Mouse (Mus musculus) limb, embryonic 14.5 days (tissue): ENCODE results near the gene Defb28. TPM values are rescaled to one million over a fixed set of nuclear protein-coding genes. Genes with fewer than 3 reads are reported as not detected.

ENCODE experiments used
- ATAC-seq: fragments of 200-750 bp; cut with Nextera tagmentation; 2 replicates; pipeline ENCODE4 v1.8.0; 2017; ENCODE audit warnings: low read depth, moderate number of reproducible peaks, moderate TSS enrichment; ENCODE audit not compliant: low FRiP score
- DNase-seq: peaks from one replicate; pipeline ENCODE4 v3.0.0-alpha.2; 2015; ENCODE audit warnings: low spot score
- H3K27ac ChIP-seq: fragments of 300-500 bp; sonication (generic); replicated peaks from 2 replicates; pipeline ENCODE4 v1.5.1; 2014; ENCODE audit warnings: low read depth, mild to moderate bottlenecking, low read length, moderate library complexity, mixed read lengths
- H3K27me3 ChIP-seq: fragments of 300-500 bp; sonication (generic); 2 replicates; pipeline ENCODE4 v1.6.1; 2014; ENCODE audit warnings: low read length, mixed read lengths; ENCODE audit not compliant: control insufficient read depth, insufficient read depth
- H3K36me3 ChIP-seq: fragments of 300-500 bp; sonication (generic); 2 replicates; pipeline ENCODE4 v1.6.1; 2014; ENCODE audit warnings: mild to moderate bottlenecking, low read length, moderate library complexity, mixed read lengths; ENCODE audit not compliant: control insufficient read depth, insufficient read depth
- H3K4me1 ChIP-seq: fragments of 300-500 bp; sonication (generic); 2 replicates; pipeline ENCODE4 v1.6.1; 2014; ENCODE audit warnings: antibody characterized with exemption, low read length, mixed read lengths; ENCODE audit not compliant: control insufficient read depth, insufficient read depth
- H3K4me2 ChIP-seq: fragments of 300-500 bp; sonication (generic); replicated peaks from 2 replicates; pipeline ENCODE4 v1.6.1; 2014; ENCODE audit warnings: low read depth, mild to moderate bottlenecking, low read length, moderate library complexity; ENCODE audit not compliant: severe bottlenecking
- H3K4me3 ChIP-seq: fragments of 300-500 bp; sonication (generic); replicated peaks from 2 replicates; pipeline ENCODE4 v1.5.1; 2014; ENCODE audit warnings: low read length
- H3K9ac ChIP-seq: fragments of 300-500 bp; sonication (generic); 2 replicates; pipeline ENCODE4 v1.6.1; 2014; ENCODE audit warnings: mild to moderate bottlenecking, low read depth, low read length, moderate library complexity; ENCODE audit not compliant: severe bottlenecking
- H3K9me3 ChIP-seq: fragments of 300-500 bp; sonication (generic); 2 replicates; pipeline ENCODE4 v1.6.1; 2016; ENCODE audit warnings: low read length; ENCODE audit not compliant: control insufficient read depth
- POLR2A ChIP-seq: fragments of 200-500 bp; IDR thresholded peaks from 2 replicates; pipeline ENCODE4 v1.8.0; 2012; ENCODE audit warnings: inconsistent platforms, mild to moderate bottlenecking, moderate library complexity, borderline replicate concordance; ENCODE audit not compliant: insufficient read depth, insufficient read length; ENCODE audit errors: extremely low read depth
- WGBS: fragments of 180-500 bp; shearing (Covaris S2); extraction: QIAGEN DNeasy Blood & Tissue Kit; methylation state at CpG from one replicate; pipeline ENCODE4 v1.1.7; 2014; 5-methylcytosine and 5-hydroxymethylcytosine counted together
- polyA plus RNA-seq, 2 experiments: library from polyadenylated mRNA; depleted of rRNA in 1 of 2; stranded (reverse) in 1 of 2; unstranded in 1 of 2; fragments of >200 nt; fragmentation: Nextera tagmentation in 1 of 2; extraction: Ambion mirVana in 1 of 2; gene quantifications; 2 replicates each; pipeline versions ENCODE4 v1.2.1 to v1.2.3; 2012 to 2014

The Defb28 gene
- polyA plus RNA-seq (2012; rRNA removed): 0.61 TPM in 1 of 2 replicates, not detected in the other
- polyA plus RNA-seq (2014; fragmentation: Nextera tagmentation; extraction: Ambion mirVana): not detected in 2 replicates

DNA sequence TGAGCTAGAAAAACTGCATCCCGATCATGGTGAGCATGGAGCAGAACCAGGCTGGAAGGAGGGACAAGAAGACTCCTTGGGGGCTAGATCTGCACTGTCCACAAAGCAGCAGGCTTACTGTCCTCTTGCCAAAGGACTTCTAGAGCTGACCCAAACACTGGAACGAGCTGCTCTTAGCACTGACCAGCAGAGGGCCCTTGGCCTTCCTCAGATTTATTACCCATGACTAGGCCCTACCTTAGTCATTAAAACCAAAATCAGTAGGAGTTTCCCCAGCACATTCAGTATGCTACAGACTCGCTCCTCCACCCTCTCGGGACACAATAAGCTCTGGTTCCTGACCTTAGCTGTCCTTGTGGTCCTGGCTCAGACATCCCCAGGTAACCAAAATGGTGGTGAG is at the start of gene Defb28:
Gene Defb28 (plus strand): TSS at position 275 of the 400 bp plus-strand sequence.
- no peak for TF ChIP-seq POLR2A
- no peaks in the 10 kb centered on the region for H3K9me3 ChIP-seq
- no peak within 1 kb of the TSS for H3K4me3 ChIP-seq
- ATAC-seq (no peak), DNase-seq (no peak)
- H3K36me3 ChIP-seq: no peaks in the 10 kb centered on the region
- H3K4me1 ChIP-seq: no peaks in the 10 kb centered on the region
- H3K9ac ChIP-seq: no peak within 1 kb of the TSS
- no peaks in the 10 kb centered on the region for H3K27me3 ChIP-seq
- WGBS: 68% methylated on average over 4 of the region's 4 CpGs
- H3K27ac ChIP-seq: no peak within 1 kb of the TSS
- no peak within 1 kb of the TSS for H3K4me2 ChIP-seq

GRCm38 (mm10) chr2:152470973-152471372 is 47.1 kb upstream of the Defb28 start:
- H3K27ac ChIP-seq: no peak overlapping the region
- DNase-seq (peak; percentile 70), ATAC-seq (no peak)
- H3K36me3 ChIP-seq: no peaks in the 10 kb centered on the region
- H3K4me3 ChIP-seq: no peak overlapping the region
- no peak overlapping the region for H3K9ac ChIP-seq
- no peak overlapping the region for H3K4me2 ChIP-seq
- TF ChIP-seq POLR2A: no peak
- H3K4me1 ChIP-seq: no peaks in the 10 kb centered on the region
- H3K27me3 ChIP-seq: no peaks in the 10 kb centered on the region
- no peaks in the 10 kb centered on the region for H3K9me3 ChIP-seq
- WGBS: 26% methylated on average over 7 of the region's 7 CpGs

DNA sequence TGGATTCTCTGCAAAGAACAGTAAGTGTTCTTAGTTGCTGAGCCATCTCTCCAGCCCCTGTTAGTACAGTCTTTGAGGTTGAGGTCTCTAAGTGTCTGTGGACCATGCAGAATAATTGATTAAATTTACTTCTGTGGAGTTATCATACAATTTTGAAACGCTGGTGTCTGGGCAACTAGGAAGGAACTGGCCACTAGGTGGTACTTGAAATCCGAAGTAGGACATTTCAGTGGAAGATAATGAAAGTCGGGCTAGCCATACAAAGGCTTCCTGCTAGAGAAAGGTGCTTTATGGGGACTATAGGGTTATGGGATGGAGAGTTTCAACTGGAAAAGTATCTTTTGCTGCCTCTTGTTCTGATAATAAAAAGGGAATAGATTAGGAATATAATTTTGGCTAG is 45.6 kb upstream of the Defb28 start:
- Histone ChIP-seq H3K4me1 (no peaks in the 10 kb centered on the region), H3K4me2 (no peak overlapping the region), H3K9ac (no peak overlapping the region), H3K27me3 (no peaks in the 10 kb centered on the region), H3K4me3 (no peak overlapping the region), H3K9me3 (no peaks in the 10 kb centered on the region), H3K27ac (no peak overlapping the region), H3K36me3 (no peaks in the 10 kb centered on the region)
- TF ChIP-seq POLR2A: no peak
- ATAC-seq: no peak
- no peak for DNase-seq
- WGBS: 26% methylated on average over 3 of the region's 3 CpGs

- DNase-seq (no peak), ATAC-seq (no peak)
- Histone ChIP-seq H3K4me2 (no peak within 1 kb of the TSS), H3K36me3 (no peaks in the 10 kb centered on the region), H3K9me3 (no peaks in the 10 kb centered on the region), H3K9ac (no peak within 1 kb of the TSS), H3K4me1 (no peaks in the 10 kb centered on the region), H3K27me3 (no peaks in the 10 kb centered on the region), H3K27ac (no peak within 1 kb of the TSS), H3K4me3 (no peak within 1 kb of the TSS)
- 56% methylated on average over 2 of the region's 2 CpGs for WGBS
- no peak for TF ChIP-seq POLR2A
Measured at GRCm38 (mm10) chr2:152476763-152477162, 41.3 kb upstream of the Defb28 start, which contains the start of gene Defb20. TSS of gene Defb20 (plus strand) at chr2:152477063.

DNA sequence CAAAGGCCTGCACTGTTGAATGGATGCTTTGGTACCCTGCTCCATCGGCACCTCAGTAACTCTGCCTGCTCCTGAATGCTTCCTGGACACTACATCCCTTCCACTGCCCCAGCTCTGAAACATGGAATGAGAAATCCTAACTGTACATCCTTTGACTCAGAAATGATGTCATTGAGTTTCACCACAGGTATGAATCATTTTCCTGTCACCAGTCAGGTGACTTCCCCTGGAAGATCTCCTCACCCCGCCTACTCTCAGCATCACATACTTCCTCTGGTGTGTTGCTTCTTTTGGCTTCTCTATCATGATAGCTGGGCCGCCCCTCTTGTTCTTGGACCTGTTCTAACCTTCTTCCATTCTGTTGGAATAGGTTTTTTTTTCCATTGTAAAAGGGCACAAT is 37.2 kb upstream of the Defb28 start:
- TF ChIP-seq POLR2A: no peak

DNA sequence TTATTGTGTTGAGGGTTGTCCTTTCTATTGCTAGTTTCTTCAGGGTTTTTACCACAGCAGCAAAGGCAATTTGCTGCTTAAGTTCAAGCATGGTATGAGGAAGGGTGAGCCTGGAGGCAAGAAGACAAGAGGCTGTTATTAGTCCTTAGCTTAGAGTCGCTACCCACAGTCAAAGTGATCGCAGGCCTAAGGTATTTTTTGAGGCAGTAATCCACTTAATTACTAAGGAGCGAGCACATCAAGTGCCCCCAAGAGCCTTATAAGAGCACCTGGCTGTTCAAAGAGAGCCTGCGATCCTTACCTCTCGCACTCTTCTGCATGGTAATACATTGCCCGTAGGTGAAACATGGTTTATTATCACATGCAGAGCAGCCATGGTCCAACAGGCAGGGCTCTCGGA is 36.3 kb upstream of the Defb28 start:
- no peak overlapping the region for H3K4me3 ChIP-seq
- 61% methylated on average over 7 of the region's 7 CpGs for WGBS
- no peaks in the 10 kb centered on the region for H3K4me1 ChIP-seq
- no peak overlapping the region for H3K9ac ChIP-seq
- ATAC-seq (no peak), DNase-seq (no peak)
- no peaks in the 10 kb centered on the region for H3K27me3 ChIP-seq
- no peak overlapping the region for H3K4me2 ChIP-seq
- TF ChIP-seq POLR2A: no peak
- H3K9me3 ChIP-seq: no peaks in the 10 kb centered on the region
- no peaks in the 10 kb centered on the region for H3K36me3 ChIP-seq
- no peak overlapping the region for H3K27ac ChIP-seq

More for the DNA sequence above, 37.2 kb upstream of the Defb28 start:
- H3K36me3 ChIP-seq: no peaks in the 10 kb centered on the region
- no peak overlapping the region for H3K4me2 ChIP-seq
- ATAC-seq (no peak), DNase-seq (no peak)
- H3K9ac ChIP-seq: no peak overlapping the region
- H3K27ac ChIP-seq: no peak overlapping the region
- no peaks in the 10 kb centered on the region for H3K9me3 ChIP-seq
- no peaks in the 10 kb centered on the region for H3K4me1 ChIP-seq
- H3K4me3 ChIP-seq: no peak overlapping the region
- H3K27me3 ChIP-seq: no peaks in the 10 kb centered on the region
- 92% methylated on average over 3 of the region's 3 CpGs for WGBS
